Mouse (Mus musculus) erythroid progenitor cell, adult 5-6 weeks (primary cell): ENCODE results near the gene Nup107. TPM values are rescaled to one million over a fixed set of nuclear protein-coding genes. Genes with fewer than 3 reads are reported as not detected.
A peak's percentile ranks its signal among the peaks of the same experiment; 100 is the strongest.

Experiments used
- ATAC-seq: replicated peaks from 2 replicates; pipeline ENCODE4 v1.8.0; 2016; ENCODE audit warnings: moderate number of reproducible peaks, mild to moderate bottlenecking, moderate TSS enrichment, inconsistent platforms; ENCODE audit not compliant: poor library complexity, low FRiP score, severe bottlenecking
- total RNA-seq, 2 experiments: library from RNA; stranded (forward) in 1 of 2; stranded (reverse) in 1 of 2; fragments of 150-400 nt in 1 of 2; fragments of 186-747, 209-891 nt in 1 of 2; gene quantifications; 2 replicates each; pipeline versions ENCODE4 v1.2.3 to v1.2.4; 2015 to 2017; ENCODE audit warnings: low replicate concordance in 2 of 2

The Nup107 gene
- total RNA-seq (2015; ENCODE audit: low replicate concordance) (73.5 and 76.7 TPM in 2 replicates), total RNA-seq (2017; ENCODE audit: low replicate concordance) (45.6 and 89.7 TPM in 2 replicates)

DNA sequence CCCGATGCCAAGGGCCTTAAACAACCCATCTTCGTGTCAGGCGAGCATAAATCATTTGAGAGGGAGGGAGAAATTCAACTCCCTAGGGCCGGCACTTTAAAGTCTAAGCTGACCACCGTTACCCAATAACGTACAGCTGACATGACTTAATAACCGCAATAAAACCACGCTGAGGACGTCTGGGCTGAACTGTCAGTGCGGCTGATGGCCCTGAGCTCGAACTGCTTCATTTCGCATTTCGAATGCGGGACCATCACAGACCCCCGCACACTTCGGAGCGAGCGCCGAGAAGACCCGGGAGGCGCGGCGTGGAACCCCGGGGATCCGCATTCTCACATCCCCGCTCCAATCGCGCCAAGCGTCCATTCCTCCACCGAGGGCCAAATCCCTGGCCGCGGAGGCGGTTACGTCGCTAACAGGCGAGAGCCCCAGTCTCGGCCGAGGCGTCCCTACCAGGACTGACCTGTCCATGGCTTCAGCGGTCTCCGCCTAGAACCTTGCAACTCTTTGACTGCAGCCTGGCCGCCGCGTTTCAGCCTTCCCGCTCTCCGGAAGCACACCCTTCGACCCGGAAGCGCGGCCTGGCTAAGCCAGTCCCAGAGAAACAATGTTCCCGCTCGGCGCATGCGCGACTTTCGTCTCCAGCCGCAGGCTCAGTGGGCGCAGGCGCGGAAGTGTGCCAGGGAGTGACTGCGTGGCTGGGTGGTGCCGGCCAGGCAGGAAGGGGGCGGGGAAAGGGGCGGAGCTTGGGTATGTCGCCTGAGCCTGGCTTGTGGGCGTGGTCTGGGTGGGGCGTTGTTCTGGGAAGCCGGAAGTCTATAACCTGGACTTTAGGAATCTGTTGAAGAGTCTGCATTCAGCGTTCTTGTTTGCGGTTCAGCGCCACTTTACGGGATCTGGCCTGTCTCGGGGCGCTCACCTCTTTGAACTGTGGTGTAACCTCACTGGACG, at the start of gene Nup107:
Gene Nup107 (minus strand): TSS at position 565 of the 951 bp plus-strand sequence.
- peak; percentile 94 for ATAC-seq

DNA sequence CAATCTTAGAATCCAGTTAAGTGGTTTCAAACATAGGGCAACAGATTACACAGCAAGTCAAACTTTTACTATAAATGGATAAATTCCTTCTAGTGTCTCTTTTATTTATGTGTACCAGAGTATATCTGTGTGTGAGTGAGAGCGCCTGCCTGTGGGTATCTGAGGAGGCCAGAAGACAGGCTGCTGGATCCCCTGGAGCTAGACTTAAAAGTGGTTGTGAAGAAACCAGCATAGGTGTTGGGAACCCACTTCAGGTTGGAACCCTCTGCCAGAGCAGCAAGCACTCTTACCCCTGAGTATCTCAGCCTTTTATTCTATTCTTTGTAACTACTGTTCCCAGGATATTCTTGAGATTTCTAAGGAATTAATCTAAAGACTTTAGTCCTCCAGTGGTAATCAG, 49.3 kb upstream of the Nup107 start:
- no peak for ATAC-seq

DNA sequence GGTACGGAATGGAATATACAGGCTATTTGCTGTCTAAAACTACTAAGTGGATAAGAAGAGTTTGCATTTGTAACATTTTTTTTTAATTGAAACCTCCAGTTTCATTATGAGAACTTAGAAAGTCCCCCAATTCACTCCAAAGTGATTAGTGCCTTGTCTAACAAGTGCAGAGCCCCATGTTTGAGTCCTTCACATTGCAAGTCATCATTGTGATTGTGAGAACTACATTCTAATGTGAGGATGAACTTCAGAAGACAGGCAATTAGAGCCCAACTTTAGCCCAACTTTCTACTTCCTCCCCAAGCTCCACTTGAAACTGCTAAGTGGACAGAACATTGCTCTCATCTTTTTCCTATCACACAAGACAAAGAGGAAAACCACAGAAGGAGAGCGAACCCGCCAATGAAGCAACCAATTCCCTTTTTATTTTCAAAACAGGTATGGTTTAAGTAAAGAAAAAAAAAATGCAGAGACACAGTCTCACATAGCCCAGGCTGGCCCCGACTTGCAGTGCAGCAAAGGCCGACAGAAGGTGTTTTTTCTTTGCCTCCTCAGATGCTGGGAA, 48.0 kb upstream of the Nup107 start:
- no peak for ATAC-seq

DNA sequence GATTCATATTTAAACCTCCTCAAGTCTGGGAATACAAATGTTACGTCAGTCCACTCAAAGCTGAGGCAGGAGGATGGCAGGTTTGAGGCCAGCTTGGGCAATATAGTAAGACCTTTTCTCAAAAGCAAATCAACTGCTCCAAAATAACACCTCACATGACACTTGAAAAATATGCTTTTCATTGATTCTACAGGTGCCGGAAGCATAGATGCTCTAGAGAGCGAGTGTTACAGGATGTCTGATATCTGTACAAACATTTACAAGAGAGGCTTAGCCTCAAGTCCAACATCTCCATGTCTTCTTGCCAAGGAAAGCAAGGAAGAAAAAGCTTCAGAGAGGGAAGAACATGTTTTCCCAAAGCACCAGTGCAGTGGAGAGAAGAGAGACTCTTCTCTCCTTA, 47.2 kb upstream of the Nup107 start:
- ATAC-seq, result no peak

DNA sequence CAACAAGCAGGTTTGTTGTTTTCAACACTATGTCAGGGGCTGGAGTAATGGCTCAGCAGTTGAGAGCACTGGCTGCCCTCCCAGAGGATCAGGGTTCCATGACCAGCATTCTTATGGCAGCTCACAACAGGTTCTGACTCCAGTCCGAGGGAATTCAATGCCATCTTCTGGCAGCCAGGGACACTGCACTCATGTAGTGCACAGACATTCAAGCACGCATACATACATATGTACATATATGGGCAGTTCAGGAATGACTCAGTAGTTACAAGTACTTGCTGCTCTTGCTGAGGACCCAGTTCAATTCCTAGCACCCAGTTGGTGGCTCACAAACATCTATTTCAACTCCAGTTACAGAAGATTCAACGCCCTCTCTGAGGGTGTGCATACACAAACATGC, 46.4 kb upstream of the Nup107 start:
- no peak for ATAC-seq

DNA sequence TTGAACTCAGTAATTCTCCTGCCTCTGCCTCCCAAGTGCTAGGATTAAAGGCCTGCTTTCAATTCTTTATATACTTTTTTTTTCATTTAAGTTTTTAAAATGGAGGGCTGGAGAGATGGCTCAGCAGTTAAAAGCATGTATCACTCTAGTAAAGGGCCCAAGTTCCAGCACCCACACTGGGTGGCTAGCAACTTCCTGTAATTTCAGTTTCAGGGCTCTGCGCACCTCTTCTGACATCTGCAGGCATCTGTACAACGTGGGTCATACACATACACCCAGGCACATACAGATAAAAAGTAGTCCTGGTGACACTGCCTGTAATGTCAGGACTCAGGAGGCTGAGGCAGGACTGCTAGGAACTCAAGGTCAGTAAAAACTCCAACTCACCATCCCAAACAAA, 43.8 kb upstream of the Nup107 start:
- ATAC-seq, result no peak

DNA sequence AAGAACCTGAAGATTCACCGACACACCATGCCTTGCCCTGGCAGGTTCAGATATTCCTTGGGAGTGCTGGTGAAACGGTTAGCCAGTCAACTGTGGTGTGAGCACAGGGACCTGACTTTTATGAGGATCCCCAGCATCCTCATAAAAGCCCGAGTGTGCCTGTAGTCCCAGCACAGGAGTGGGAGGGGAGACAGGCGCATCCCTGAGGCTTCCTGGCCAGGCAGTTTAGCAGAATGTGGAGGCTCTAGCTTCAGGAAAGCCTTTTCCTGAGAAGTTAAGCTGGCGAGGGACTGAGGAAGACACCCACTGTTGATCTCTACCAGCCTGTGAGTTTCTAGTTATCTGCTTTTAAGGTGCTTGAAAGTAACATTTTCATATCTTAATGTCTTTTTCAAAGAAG, 42.9 kb upstream of the Nup107 start:
- no peak for ATAC-seq

DNA sequence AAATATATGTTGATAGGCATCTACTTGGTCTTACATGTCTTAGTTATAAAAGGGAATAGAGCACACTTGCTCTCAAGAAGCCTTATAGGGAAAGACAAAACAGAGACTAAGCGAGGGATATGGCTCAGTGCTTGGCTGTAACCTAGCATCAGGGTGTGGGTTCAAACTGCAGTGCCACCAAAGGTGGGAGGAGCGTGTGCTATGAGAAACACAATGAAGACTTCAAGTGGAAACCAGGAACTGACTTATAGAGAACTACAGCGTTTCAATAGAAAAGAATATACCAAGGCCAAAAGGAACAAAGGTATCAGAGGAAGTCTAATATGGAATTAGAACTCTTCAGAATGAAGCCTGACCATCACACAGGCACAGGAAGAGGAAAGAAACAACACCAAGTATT, 38.3 kb upstream of the Nup107 start:
- no peak for ATAC-seq

DNA sequence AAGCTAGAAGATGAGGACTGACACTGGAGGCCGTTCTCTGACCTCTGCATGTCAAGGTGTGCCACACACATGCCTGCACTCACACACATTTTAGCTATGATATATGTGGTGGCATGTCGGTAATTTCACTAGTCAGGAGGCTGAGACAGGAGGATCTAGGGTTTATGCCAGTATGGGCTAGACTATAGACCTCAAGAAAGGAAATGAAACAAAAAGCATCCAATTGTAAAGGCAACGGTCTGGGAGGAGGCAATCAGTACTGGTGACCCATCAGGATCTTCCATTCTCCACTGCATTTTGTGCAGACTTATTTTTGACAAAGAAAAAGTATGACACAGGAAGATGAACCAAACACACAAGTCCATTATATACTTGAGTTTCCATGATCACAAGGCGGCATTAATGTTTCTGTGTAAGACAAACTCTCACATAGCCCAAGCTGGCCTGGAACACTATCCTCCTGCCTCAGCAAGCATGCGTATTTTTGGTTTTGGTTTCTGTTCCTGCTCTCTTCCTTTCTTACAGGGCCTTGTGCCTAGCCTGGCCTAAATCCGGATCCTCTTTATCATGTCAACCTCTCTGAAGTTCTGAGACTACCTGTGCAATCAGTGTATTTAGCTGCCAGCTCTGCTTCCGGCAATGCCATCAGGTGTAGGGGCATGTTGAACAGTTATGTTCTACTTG, 37.1 kb upstream of the Nup107 start:
- ATAC-seq, result no peak

DNA sequence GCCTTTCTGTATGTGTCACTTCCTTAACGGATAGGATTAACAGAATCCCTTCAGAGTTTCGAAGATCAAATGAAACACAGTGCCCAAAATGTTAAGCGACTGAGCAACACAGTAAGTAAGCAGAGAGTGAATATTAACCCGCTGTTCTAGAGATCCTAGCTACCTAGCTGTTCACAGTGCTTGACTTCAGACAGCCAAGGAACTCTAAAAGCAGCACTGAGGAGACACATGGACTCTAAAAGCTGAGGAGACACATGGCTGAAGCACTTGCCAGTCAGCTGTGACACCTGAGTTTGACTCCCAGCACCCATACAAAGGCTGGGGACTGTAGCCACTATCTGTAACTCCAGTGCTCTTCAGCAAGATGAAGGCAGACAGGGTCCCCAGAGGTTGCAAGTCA, 36.5 kb upstream of the Nup107 start:
- ATAC-seq, result no peak

DNA sequence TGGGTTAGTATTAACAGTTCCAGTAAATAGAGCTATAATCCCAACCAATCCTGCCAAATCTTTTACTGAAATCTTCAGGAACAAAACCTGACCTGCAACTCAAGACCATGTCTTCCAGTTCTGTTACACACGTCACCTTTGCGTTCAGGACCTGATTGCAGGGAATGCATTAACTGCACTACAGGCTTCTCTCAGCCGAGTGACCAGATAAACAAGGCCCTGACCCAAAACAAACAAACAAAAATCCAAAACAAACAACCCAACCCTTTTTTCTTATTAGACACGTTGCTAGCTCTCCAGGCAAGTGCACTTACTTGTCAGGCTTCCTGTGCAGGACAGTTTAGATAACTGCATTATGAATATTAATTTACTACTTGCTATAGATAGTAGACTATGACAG, 36.0 kb upstream of the Nup107 start:
- ATAC-seq, result no peak

DNA sequence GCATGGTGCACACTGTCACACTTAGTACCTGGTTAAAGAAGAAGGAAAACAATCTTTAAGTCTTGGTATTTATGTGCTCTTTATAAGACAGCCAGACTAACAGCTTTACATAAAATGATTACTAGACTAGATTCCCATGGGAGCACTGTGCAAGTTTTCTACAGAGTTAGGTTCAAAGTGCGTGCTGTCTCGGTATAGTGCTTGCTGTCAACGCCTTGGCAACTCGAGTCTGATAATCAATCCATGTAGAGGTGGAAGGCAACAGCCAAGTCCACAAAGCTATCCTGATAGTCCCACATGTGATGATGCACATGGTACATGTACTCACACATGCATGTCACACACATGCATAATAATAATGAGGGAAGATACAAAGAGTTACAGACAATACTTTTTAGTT, 32.1 kb upstream of the Nup107 start:
- ATAC-seq, result no peak

DNA sequence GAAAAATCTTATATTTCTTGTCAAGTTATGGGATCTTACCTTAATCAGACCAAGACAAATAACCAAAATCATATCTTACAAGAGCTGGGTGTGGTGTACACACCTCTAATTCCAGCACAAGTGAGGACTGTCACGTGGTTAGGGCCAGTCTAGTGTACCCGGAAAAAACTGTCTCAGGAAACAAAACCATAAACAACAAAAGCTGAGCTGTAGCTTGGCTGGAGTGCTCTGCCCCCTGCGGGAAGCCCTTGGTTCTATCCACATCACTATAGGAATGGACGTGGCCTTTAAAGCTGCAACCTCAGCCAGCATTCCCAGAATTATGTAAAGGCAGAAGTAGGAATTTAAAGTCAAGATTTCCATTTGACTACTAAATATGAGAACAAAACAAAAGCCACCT, 31.6 kb upstream of the Nup107 start:
- ATAC-seq, result no peak

DNA sequence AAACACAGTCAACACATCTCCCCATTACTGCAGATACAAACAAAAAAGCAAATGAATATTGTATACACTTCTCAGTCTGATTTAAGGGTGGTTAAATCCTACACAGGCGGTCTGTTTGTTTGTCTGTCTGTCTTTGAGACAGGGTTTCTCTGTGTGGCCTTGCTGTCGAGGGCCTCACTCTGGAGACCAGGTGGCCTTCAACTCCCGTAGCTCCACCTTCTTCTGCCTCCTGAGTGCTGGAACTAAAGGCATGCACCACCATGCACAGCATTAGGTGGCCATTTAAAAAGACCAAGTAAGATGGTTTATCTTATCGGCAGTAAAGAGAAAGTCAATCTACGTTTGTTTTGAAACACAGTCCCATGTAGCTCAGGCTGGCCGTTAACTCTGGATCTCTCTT, 30.8 kb upstream of the Nup107 start:
- no peak for ATAC-seq

DNA sequence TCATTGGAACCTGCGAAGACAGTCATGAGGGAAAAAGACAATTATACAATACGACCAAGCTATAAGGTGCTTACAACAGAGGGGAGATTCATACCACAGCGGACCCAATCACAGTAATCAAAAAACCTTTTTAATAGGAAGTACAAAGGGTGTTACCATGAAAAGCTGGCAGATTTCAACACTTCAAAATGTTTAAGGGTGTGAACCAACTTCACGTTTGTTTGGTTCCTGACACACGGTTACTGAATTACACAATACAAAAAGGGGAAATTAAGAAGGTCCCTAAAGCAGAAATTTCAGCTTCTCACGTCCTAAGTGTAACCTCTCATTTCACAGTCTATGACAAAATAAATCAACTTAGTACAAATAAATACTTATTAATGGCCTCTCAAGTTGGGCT, 26.1 kb upstream of the Nup107 start:
- ATAC-seq, result no peak

DNA sequence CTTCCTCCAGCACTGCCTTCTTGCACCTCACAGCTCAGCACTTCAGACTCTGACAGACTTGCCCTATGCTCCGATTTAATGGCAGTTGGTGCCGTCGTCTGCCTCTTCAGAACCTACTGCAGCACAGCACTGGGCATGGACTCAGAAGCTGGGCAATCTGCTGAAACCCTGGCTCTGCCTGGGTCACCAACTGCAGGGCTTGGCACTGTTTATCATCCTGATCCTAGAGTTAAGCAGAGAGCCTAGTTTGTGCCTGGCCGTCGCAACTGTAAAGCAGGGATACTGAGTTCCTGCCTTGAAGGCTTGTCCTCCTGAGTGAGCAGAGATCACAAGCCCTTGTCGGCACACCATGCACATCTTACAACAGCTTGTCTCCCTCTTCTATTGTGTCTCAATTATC, 24.2 kb upstream of the Nup107 start:
- 0 out of 2 replicates have a peak, but pooled peaks have one; percentile 30 for ATAC-seq

DNA sequence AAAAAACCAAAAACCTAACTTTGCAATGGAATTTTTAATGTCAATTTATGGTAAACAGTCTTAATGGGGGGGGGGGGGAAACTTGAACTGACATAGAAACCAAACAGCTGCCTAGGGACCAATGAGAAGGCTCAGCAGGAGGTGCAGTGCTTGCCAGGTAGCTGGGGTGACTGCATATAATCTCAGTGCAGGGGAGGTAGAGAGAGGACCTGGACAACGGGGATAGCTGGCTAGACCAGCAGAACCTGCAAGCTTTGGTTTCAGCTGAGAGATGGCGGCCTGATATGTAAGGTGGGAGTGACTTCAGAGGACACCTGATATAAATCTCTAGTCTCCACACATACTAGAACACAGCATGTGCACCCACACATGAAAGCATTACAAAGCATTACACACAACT, 20.0 kb upstream of the Nup107 start:
- ATAC-seq, result no peak

DNA sequence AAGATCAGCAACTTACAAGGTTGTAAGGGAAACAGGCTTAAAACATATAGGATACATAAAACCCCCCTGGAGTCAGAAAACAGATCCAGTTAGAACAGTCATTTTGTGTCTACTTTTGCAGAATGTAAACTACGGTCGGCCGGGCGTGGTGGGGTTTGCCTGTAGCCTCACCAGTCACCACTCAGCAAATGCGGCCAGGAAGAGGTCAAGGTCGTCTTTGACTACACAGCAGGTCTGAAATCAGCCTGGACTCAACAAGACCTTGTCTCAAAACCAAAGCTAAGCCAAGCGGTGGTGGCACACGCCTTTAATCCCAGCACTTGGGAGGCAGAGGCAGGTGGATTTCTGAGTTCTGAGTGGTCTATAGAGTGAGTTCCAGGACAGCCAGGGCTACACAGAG, 19.1 kb upstream of the Nup107 start:
- no peak for ATAC-seq

DNA sequence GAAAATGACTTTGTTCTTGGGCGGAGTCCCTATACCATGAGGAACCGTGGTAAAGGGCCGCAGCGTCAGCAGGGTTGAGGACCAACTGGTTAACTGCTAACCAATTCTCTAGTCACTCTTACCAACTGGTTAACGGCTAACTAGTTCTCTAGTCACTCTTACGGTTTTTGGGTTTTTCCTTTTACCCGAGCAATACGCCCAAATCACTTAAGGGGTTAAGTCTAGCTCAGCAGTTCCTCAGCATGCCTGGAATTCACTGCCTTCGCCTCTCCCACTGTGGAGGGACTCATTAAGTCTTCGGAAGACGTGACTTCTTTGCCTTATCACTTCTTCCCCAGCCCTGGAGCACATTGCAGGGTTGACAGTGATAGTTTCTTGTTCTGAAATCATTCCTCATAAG, 18.0 kb upstream of the Nup107 start:
- no peak for ATAC-seq

DNA sequence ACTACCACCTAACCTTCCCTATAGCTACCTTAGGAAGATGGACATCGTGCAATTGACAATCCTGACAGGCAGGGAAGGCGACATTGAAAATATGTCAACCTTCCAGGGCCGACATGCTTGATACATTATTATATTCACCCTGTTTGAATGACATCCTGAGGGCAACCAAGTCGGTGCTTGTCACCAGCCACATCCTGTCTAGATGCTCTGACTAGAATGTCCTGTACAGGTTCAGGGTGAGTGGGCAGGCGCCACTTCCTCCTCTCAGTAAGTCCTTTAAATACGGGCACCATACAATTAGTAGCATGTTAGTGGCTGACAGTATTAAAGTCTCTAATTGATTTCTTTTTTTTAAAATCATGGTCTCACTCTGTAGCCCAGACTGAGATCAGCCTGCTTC, 15.6 kb upstream of the Nup107 start:
- no peak for ATAC-seq

DNA sequence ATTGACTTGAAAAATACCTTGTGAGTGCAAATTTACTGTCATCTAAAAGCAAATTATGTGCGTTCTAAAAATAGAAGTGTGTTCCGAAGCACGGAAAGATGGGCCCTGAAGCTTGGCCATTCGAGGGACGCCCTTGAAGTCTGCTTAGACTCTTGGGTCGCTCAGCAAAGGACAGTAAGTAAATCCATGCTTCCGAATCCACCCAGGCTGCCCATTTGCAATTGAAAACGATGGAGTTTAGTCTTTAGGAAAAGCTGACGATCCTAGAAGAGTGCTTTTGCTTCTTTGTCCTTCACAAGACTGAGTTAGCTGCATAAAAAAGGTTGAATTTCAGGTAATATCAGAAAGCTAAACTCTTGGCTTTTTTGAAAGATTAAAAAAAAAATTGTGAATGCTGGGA, 13.4 kb upstream of the Nup107 start:
- no peak for ATAC-seq
